In genomic region chr4:128734217-128734616, GRCm38 (mm10) we compare ENCODE assay signal across 8 mouse cellular contexts. TPM values are rescaled to one million over a fixed set of nuclear protein-coding genes. Genes with fewer than 3 reads are reported as not detected.
DNase-seq lines count a peak whose midpoint lies in the region; ATAC-seq and TF ChIP-seq lines count a peak whose summit lies in the region.

No protein-coding gene starts in this region.

- DNase-seq in CH12.LX (ENCODE audit: extremely low read depth) = no peak
- DNase-seq in adrenal gland, adult 8-10 months = peak; percentile 61
- DNase-seq in gastrocnemius, adult 18-20 months (ENCODE audit: low spot score) = peak; percentile 86
- DNase-seq in left cerebral cortex, adult 11 months (ENCODE audit: low spot score) = peak; percentile 69
- DNase-seq in testis, postnatal 14 days (ENCODE audit: low spot score) = peak; percentile 57
- no peak for DNase-seq in spleen, postnatal 14 days (ENCODE audit: low spot score in 2 of 2)

- WGBS in hindbrain, embryonic 13.5 days = 16% methylated on average over 5 of the region's 5 CpGs

- no peak for TF ChIP-seq CTCF in CH12.LX (conservative IDR thresholded peaks at IDR 0.05 in 1 of 2, IDR thresholded peaks at IDR 0.05 in 1 of 2; ENCODE audit: low read depth in 2 of 2, low read length in 2 of 2)

- H3K9ac ChIP-seq in CH12.LX (ENCODE audit: insufficient read depth, low read depth) = no peak overlapping the region
- peak overlapping the region; percentile 67 for H3K9ac ChIP-seq in hindbrain, embryonic 13.5 days

- ATAC-seq in hindbrain, embryonic 13.5 days (ENCODE audit: low FRiP score) = peak; percentile 65
- peak; percentile 40 for ATAC-seq in megakaryocyte progenitor cell, adult 5-6 weeks (replicated peaks; ENCODE audit: poor library complexity)

- TF ChIP-seq EP300 in CH12.LX (IDR thresholded peaks at IDR 0.05; ENCODE audit: low read length) = no peak

- no peak for TF ChIP-seq POLR2A in CH12.LX (IDR thresholded peaks at IDR 0.05; ENCODE audit: low read depth, low read length)

- peaks cover 38 to 82% of the 10 kb centered on the region in 2 experiments for H3K4me1 ChIP-seq in CH12.LX (ENCODE audit: control insufficient read depth in 1 of 2, insufficient read depth in 2 of 2)
- peaks cover 90% of the 10 kb centered on the region for H3K4me1 ChIP-seq in hindbrain, embryonic 13.5 days (replicated peaks)

- H3K9me3 ChIP-seq in CH12.LX (replicated peaks; ENCODE audit: low read length) = no peaks in the 10 kb centered on the region
- no peaks in the 10 kb centered on the region for H3K9me3 ChIP-seq in hindbrain, embryonic 13.5 days

- H3K4me2 ChIP-seq in CH12.LX (ENCODE audit: insufficient read depth, low read depth, poor library complexity, severe bottlenecking) = peak overlapping the region; percentile 90; the same call in 1 of the 2 replicates
- H3K4me2 ChIP-seq in hindbrain, embryonic 13.5 days = peak overlapping the region; percentile 41

- H3K79me2 ChIP-seq in CH12.LX (replicated peaks; ENCODE audit: control insufficient read depth, extremely low read depth, insufficient read depth, poor library complexity, severe bottlenecking) = peaks cover 55% of the 10 kb centered on the region

- no peak for TF ChIP-seq RAD21 in CH12.LX (IDR thresholded peaks at IDR 0.05; ENCODE audit: low read depth, low read length)

- H3K27ac ChIP-seq in CH12.LX (ENCODE audit: insufficient read depth, low read depth) = peak overlapping the region; percentile 91
- H3K27ac ChIP-seq in hindbrain, embryonic 13.5 days = peak overlapping the region; percentile 89

- peak overlapping the region in 1 of 3 experiments; percentile 6 for H3K4me3 ChIP-seq in CH12.LX (replicated peaks in 1 of 3; ENCODE audit: low read depth in 2 of 3, low read length in 2 of 3, poor library complexity in 1 of 3)
- H3K4me3 ChIP-seq in hindbrain, embryonic 13.5 days = peak overlapping the region; percentile 2; the same call in 1 of the 2 replicates

- H3K27me3 ChIP-seq in CH12.LX (replicated peaks) = no peaks in the 10 kb centered on the region
- no peaks in the 10 kb centered on the region for H3K27me3 ChIP-seq in hindbrain, embryonic 13.5 days

- H3K36me3 ChIP-seq in CH12.LX (replicated peaks in 1 of 2; ENCODE audit: control insufficient read depth in 1 of 2, insufficient read depth in 1 of 2, low read length in 1 of 2) = peaks cover 0 to 20% of the 10 kb centered on the region in 2 experiments
- peaks cover 24% of the 10 kb centered on the region for H3K36me3 ChIP-seq in hindbrain, embryonic 13.5 days

- in situ Hi-C loops in CH12.LX (cut with MboI; ENCODE audit: low pct_ligation_motif_present, low pct_unique_long_range_greater_than_20kb, low sequenced_read_pairs) = no loop called here

- dilution Hi-C loops in CH12.LX (cut with MboI; ENCODE audit: extremely low pct_ligation_motif_present, extremely low pct_unique_long_range_greater_than_20kb, low sequenced_read_pairs) = no loop called here

TF ChIP-seq in CH12.LX, 34 proteins besides CTCF, POLR2A, EP300 and RAD21:
- TF ChIP-seq USF2 (conservative IDR thresholded peaks at IDR 0.05; ENCODE audit: low read depth, low read length) = no peak
- TF ChIP-seq NELFE (IDR thresholded peaks at IDR 0.05; ENCODE audit: low read depth, low read length) = no peak
- TF ChIP-seq JUN (IDR thresholded peaks at IDR 0.05; ENCODE audit: insufficient read depth, low read depth, low read length) = no peak
- no peak for TF ChIP-seq MYC (IDR thresholded peaks at IDR 0.05; ENCODE audit: low read depth, low read length)
- TF ChIP-seq KAT2A (IDR thresholded peaks at IDR 0.05; ENCODE audit: insufficient replicate concordance, low read length) = no peak

RNA-seq across cellular contexts. Expression of gene A3galt2, which starts 20.9 kb away (rescaled TPM):
- total RNA-seq in CH12.LX (2012; rRNA removed) = 0.04 TPM in 2 replicates
- not detected in 2 replicates for total RNA-seq in CH12.LX (2014; rRNA removed)
- 0.07 and 0.11 TPM in 2 replicates for polyA plus RNA-seq in CH12.LX (2012; ENCODE audit: insufficient read length, low read depth)
- under 1 TPM; 0.14 to 0.34 (median 0.15) TPM for total RNA-seq in adrenal gland, adult 8-10 months (2022)
- not detected for total RNA-seq in gastrocnemius, adult 18-20 months (2021)
- polyA plus RNA-seq in hindbrain, embryonic 13.5 days (2015; fragmentation: Nextera tagmentation; extraction: Ambion mirVana) = 0.38 and 0.53 TPM in 2 replicates
- not detected in 2 replicates for total RNA-seq in megakaryocyte progenitor cell, adult 5-6 weeks (2015)
- total RNA-seq in megakaryocyte progenitor cell, adult 5-6 weeks (2017) = not detected in 2 replicates

Comparison
In these comparisons a context has a peak if more than half of its experiments do, and no peak if none do; other contexts are left out.
1. DNase-seq: peak in adrenal gland, adult 8-10 months (single experiment), gastrocnemius, adult 18-20 months (single experiment), left cerebral cortex, adult 11 months (single experiment) and testis, postnatal 14 days (single experiment); none in CH12.LX (single experiment) and spleen, postnatal 14 days (0 of 2).